Mouse (Mus musculus) cerebellum, postnatal 4 days (tissue): ENCODE measurements at regions not wholly inside any gene's neighbourhood (a gene's known extent, or its start where the extent isn't known, plus 50 kb on each side); places are given as distances from the start of the nearest gene placed in this dataset.
A peak's percentile ranks its signal among the peaks of the same experiment; 100 is the strongest.

Source experiments
- DNase-seq, 2 experiments: peaks; one replicate each; pipeline ENCODE4 v3.0.0; 2022; ENCODE audit warnings: low spot score in 2 of 2, mixed read lengths in 1 of 2

GRCm38 (mm10) chr17:83089856-83090692 is 125.0 kb upstream of the Pkdcc start:
- no peak for DNase-seq

GRCm38 (mm10) chr17:83093862-83094261 is 121.2 kb upstream of the Pkdcc start:
- DNase-seq: no peak

- DNase-seq: no peak
Observed at GRCm38 (mm10) chr17:83096451-83096850, 118.6 kb upstream of the Pkdcc start.

GRCm38 (mm10) chr17:83097998-83098397 is 117.1 kb upstream of the Pkdcc start:
- DNase-seq: no peak

- DNase-seq: no peak
Observed at GRCm38 (mm10) chr17:83098679-83099413, 116.2 kb upstream of the Pkdcc start.

GRCm38 (mm10) chr17:83101035-83101434 is 114.1 kb upstream of the Pkdcc start:
- DNase-seq: no peak

- no peak for DNase-seq
Observed at GRCm38 (mm10) chr17:83101756-83102155, 113.3 kb upstream of the Pkdcc start.

- DNase-seq: no peak
Observed at GRCm38 (mm10) chr17:83102675-83103412, 112.2 kb upstream of the Pkdcc start.

- DNase-seq: no peak
Observed at GRCm38 (mm10) chr17:83108151-83108550, 106.9 kb upstream of the Pkdcc start.

GRCm38 (mm10) chr17:83109792-83110440 is 105.2 kb upstream of the Pkdcc start:
- peak in 1 of 2 experiments; percentile 59 for DNase-seq

GRCm38 (mm10) chr17:83110556-83110955 is 104.5 kb upstream of the Pkdcc start:
- no peak for DNase-seq

- DNase-seq: no peak
Observed at GRCm38 (mm10) chr17:83115146-83115545, 99.9 kb upstream of the Pkdcc start.

GRCm38 (mm10) chr17:83115832-83116480 is 99.1 kb upstream of the Pkdcc start:
- DNase-seq: no peak

GRCm38 (mm10) chr17:83120665-83121232 is 94.3 kb upstream of the Pkdcc start:
- DNase-seq: no peak

- no peak for DNase-seq
Observed at GRCm38 (mm10) chr17:83122525-83123280, 92.4 kb upstream of the Pkdcc start.

- no peak for DNase-seq
Observed at GRCm38 (mm10) chr17:83125057-83125456, 90.0 kb upstream of the Pkdcc start.

- DNase-seq: no peak
Observed at GRCm38 (mm10) chr17:83127842-83128241, 87.2 kb upstream of the Pkdcc start.

- peak in 1 of 2 experiments; percentile 62 for DNase-seq
Observed at GRCm38 (mm10) chr17:83128843-83129544, 86.1 kb upstream of the Pkdcc start.

GRCm38 (mm10) chr17:83129658-83130057 is 85.4 kb upstream of the Pkdcc start:
- DNase-seq: no peak
